In genomic region chr19:5945027-5945426, GRCm38 (mm10) we compare ENCODE assay signal across 9 mouse cellular contexts. TPM values are rescaled to one million over a fixed set of nuclear protein-coding genes. Genes with fewer than 3 reads are reported as not detected.
DNase-seq lines count a peak whose midpoint lies in the region; ATAC-seq and TF ChIP-seq lines count a peak whose summit lies in the region.
"Had no signal": no experiment of that assay in that cellular context is flagged by ENCODE, and none has a peak within 500 bp of the region (broad histone marks: within the 10 kb centered on the region; RNA-seq: fewer than 3 reads in every experiment).

No protein-coding gene starts in this region.

- no peaks in the 10 kb centered on the region for H3K4me1 ChIP-seq in midbrain, postnatal 0 days (ENCODE audit: insufficient read depth, low read length)
- H3K4me1 ChIP-seq in midbrain, embryonic 15.5 days: no peaks in the 10 kb centered on the region
- H3K4me1 ChIP-seq in heart, embryonic 11.5 days (ENCODE audit: control insufficient read depth, insufficient read depth, low read length): peaks cover 37% of the 10 kb centered on the region
- H3K4me1 ChIP-seq in liver, embryonic 11.5 days (replicated peaks; ENCODE audit: control insufficient read depth, insufficient read depth, low read length): peaks cover 13% of the 10 kb centered on the region
- H3K4me1 ChIP-seq in stomach, embryonic 15.5 days: peaks cover 22% of the 10 kb centered on the region

- 0 out of 2 replicates have a peak overlapping the region, but pooled peaks have one; percentile 8 for H3K9ac ChIP-seq in midbrain, postnatal 0 days (replicated peaks; ENCODE audit: low read length, poor library complexity, severe bottlenecking)
- H3K9ac ChIP-seq in midbrain, embryonic 15.5 days: no peak overlapping the region
- H3K9ac ChIP-seq in heart, embryonic 11.5 days (ENCODE audit: low read depth, low read length): no peak overlapping the region
- no peak overlapping the region for H3K9ac ChIP-seq in liver, embryonic 11.5 days (ENCODE audit: low read depth, low read length)
- no peak overlapping the region for H3K9ac ChIP-seq in stomach, embryonic 15.5 days

- no peak for ATAC-seq in midbrain, postnatal 0 days (ENCODE audit: low FRiP score)
- ATAC-seq in midbrain, embryonic 15.5 days (replicated peaks): no peak
- peak; percentile 63 for ATAC-seq in heart, embryonic 11.5 days (replicated peaks; ENCODE audit: insufficient number of reproducible peaks, low FRiP score, low TSS enrichment)
- ATAC-seq in liver, embryonic 11.5 days (replicated peaks; ENCODE audit: low FRiP score): 0 out of 2 replicates have a peak, but pooled peaks have one; percentile 33
- peak; percentile 34; the same call in 1 of the 2 replicates for ATAC-seq in stomach, embryonic 15.5 days (ENCODE audit: insufficient read depth, low FRiP score, low read depth)
- no peak for ATAC-seq in CD4-positive, CD25-positive, alpha-beta regulatory T cell, adult 4 months

- no peak for TF ChIP-seq CTCF in midbrain, postnatal 0 days (IDR thresholded peaks at IDR 0.05)

- peaks cover 6% of the 10 kb centered on the region for H3K36me3 ChIP-seq in midbrain, postnatal 0 days (ENCODE audit: insufficient read depth, low read length)
- no peaks in the 10 kb centered on the region for H3K36me3 ChIP-seq in midbrain, embryonic 15.5 days (replicated peaks)
- H3K36me3 ChIP-seq in heart, embryonic 11.5 days (ENCODE audit: control insufficient read depth, insufficient read depth, low read length): peaks cover 33% of the 10 kb centered on the region
- H3K36me3 ChIP-seq in liver, embryonic 11.5 days (ENCODE audit: control insufficient read depth, insufficient read depth, low read length): peaks cover 55% of the 10 kb centered on the region
- peaks cover 15% of the 10 kb centered on the region; the same call in 1 of the 2 replicates for H3K36me3 ChIP-seq in stomach, embryonic 15.5 days

- H3K9me3 ChIP-seq in midbrain, postnatal 0 days (ENCODE audit: low read length): no peaks in the 10 kb centered on the region
- H3K9me3 ChIP-seq in midbrain, embryonic 15.5 days: no peaks in the 10 kb centered on the region
- H3K9me3 ChIP-seq in heart, embryonic 11.5 days (replicated peaks; ENCODE audit: control insufficient read depth, low read length): no peaks in the 10 kb centered on the region
- no peaks in the 10 kb centered on the region for H3K9me3 ChIP-seq in liver, embryonic 11.5 days (ENCODE audit: control insufficient read depth, low read length)
- no peaks in the 10 kb centered on the region for H3K9me3 ChIP-seq in stomach, embryonic 15.5 days

- no peak for DNase-seq in midbrain, postnatal 0 days (ENCODE audit: low spot score)
- no peak for DNase-seq in liver, embryonic 11.5 days (ENCODE audit: low spot score)
- no peak for DNase-seq in frontal cortex, postnatal 25 days (ENCODE audit: low spot score in 2 of 2)

- WGBS in midbrain, postnatal 0 days: 82% methylated on average over 7 of the region's 7 CpGs
- WGBS in midbrain, embryonic 15.5 days: 88% methylated on average over 7 of the region's 7 CpGs
- WGBS in heart, embryonic 11.5 days (ENCODE audit: insufficient replicate concordance): 38% methylated on average over 7 of the region's 7 CpGs
- WGBS in liver, embryonic 11.5 days: 67% methylated on average over 7 of the region's 7 CpGs
- 49% methylated on average over 7 of the region's 7 CpGs for WGBS in stomach, embryonic 15.5 days

- H3K27ac ChIP-seq in midbrain, postnatal 0 days (ENCODE audit: low read depth, low read length): no peak overlapping the region
- no peak overlapping the region for H3K27ac ChIP-seq in midbrain, embryonic 15.5 days
- peak overlapping the region; percentile 69 for H3K27ac ChIP-seq in heart, embryonic 11.5 days (ENCODE audit: low read depth, low read length)
- no peak overlapping the region; the same call in 1 of the 2 replicates for H3K27ac ChIP-seq in liver, embryonic 11.5 days (ENCODE audit: low read depth, low read length)
- peak overlapping the region; percentile 67 for H3K27ac ChIP-seq in stomach, embryonic 15.5 days

- H3K4me3 ChIP-seq in midbrain, postnatal 0 days (ENCODE audit: low read depth, low read length): no peak overlapping the region
- no peak overlapping the region for H3K4me3 ChIP-seq in midbrain, embryonic 15.5 days
- no peak overlapping the region for H3K4me3 ChIP-seq in heart, embryonic 11.5 days (ENCODE audit: low read depth, low read length)
- no peak overlapping the region for H3K4me3 ChIP-seq in liver, embryonic 11.5 days (ENCODE audit: low read depth, low read length)
- no peak overlapping the region for H3K4me3 ChIP-seq in stomach, embryonic 15.5 days (replicated peaks)

- H3K4me2 ChIP-seq in midbrain, postnatal 0 days (ENCODE audit: low read depth, low read length, poor library complexity, severe bottlenecking): no peak overlapping the region
- H3K4me2 ChIP-seq in midbrain, embryonic 15.5 days: no peak overlapping the region
- H3K4me2 ChIP-seq in heart, embryonic 11.5 days: no peak overlapping the region
- no peak overlapping the region for H3K4me2 ChIP-seq in liver, embryonic 11.5 days
- peak overlapping the region; percentile 8; the same call in 1 of the 2 replicates for H3K4me2 ChIP-seq in stomach, embryonic 15.5 days

- H3K27me3 ChIP-seq in midbrain, postnatal 0 days (ENCODE audit: insufficient read depth, low read length): no peaks in the 10 kb centered on the region
- H3K27me3 ChIP-seq in midbrain, embryonic 15.5 days (replicated peaks): no peaks in the 10 kb centered on the region
- H3K27me3 ChIP-seq in heart, embryonic 11.5 days (ENCODE audit: control insufficient read depth, insufficient read depth, low read length): no peaks in the 10 kb centered on the region
- H3K27me3 ChIP-seq in liver, embryonic 11.5 days (replicated peaks; ENCODE audit: control insufficient read depth, insufficient read depth, low read length): no peaks in the 10 kb centered on the region
- no peaks in the 10 kb centered on the region for H3K27me3 ChIP-seq in stomach, embryonic 15.5 days (replicated peaks)

RNA-seq across cellular contexts. Expression of gene Pola2, which starts 19.0 kb away (rescaled TPM):
- 17.8 and 21.6 TPM in 2 replicates for total RNA-seq in midbrain, postnatal 0 days (2014; rRNA removed)
- polyA plus RNA-seq in midbrain, postnatal 0 days (2015; fragmentation: Nextera tagmentation; extraction: Ambion mirVana): 16.7 and 16.9 TPM in 2 replicates
- 25.3 and 25.4 TPM in 2 replicates for polyA plus RNA-seq in midbrain, embryonic 15.5 days (2015; fragmentation: Nextera tagmentation; extraction: Ambion mirVana)
- polyA plus RNA-seq in heart, embryonic 11.5 days (2014; fragmentation: Nextera tagmentation; extraction: Ambion mirVana): 58.9 and 59.2 TPM in 2 replicates
- polyA plus RNA-seq in liver, embryonic 11.5 days (2014; fragmentation: Nextera tagmentation; extraction: Ambion mirVana): 129 and 131 TPM in 2 replicates
- polyA plus RNA-seq in stomach, embryonic 15.5 days (2015; fragmentation: Nextera tagmentation; extraction: Ambion mirVana): 60.9 and 64.2 TPM in 2 replicates
- 10 to 100 TPM; 13.8 to 15.8 TPM for polyA plus RNA-seq in CD4-positive, CD25-positive, alpha-beta regulatory T cell, adult 4 months (2017; shearing (Covaris generic))

RNA-seq across cellular contexts. Expression of gene Cdc42ep2, which starts 20.4 kb away (rescaled TPM):
- 20.6 and 28.4 TPM in 2 replicates for total RNA-seq in midbrain, postnatal 0 days (2014; rRNA removed)
- 19.2 and 20.9 TPM in 2 replicates for polyA plus RNA-seq in midbrain, postnatal 0 days (2015; fragmentation: Nextera tagmentation; extraction: Ambion mirVana)
- 16.3 and 16.7 TPM in 2 replicates for polyA plus RNA-seq in midbrain, embryonic 15.5 days (2015; fragmentation: Nextera tagmentation; extraction: Ambion mirVana)
- polyA plus RNA-seq in heart, embryonic 11.5 days (2014; fragmentation: Nextera tagmentation; extraction: Ambion mirVana): 6.3 and 7.6 TPM in 2 replicates
- 5.1 TPM in 2 replicates for polyA plus RNA-seq in liver, embryonic 11.5 days (2014; fragmentation: Nextera tagmentation; extraction: Ambion mirVana)
- 9.6 and 11.0 TPM in 2 replicates for polyA plus RNA-seq in stomach, embryonic 15.5 days (2015; fragmentation: Nextera tagmentation; extraction: Ambion mirVana)
- polyA plus RNA-seq in CD4-positive, CD25-positive, alpha-beta regulatory T cell, adult 4 months (2017; shearing (Covaris generic)): under 1 TPM in 1 of 2 experiments, not detected in 1; 0.34 TPM

RNA-seq across cellular contexts. Expression of gene Dpf2, which starts 32.2 kb away (rescaled TPM):
- total RNA-seq in midbrain, postnatal 0 days (2014; rRNA removed): 52.9 and 84.7 TPM in 2 replicates
- polyA plus RNA-seq in midbrain, postnatal 0 days (2015; fragmentation: Nextera tagmentation; extraction: Ambion mirVana): 57.7 and 61.0 TPM in 2 replicates
- polyA plus RNA-seq in midbrain, embryonic 15.5 days (2015; fragmentation: Nextera tagmentation; extraction: Ambion mirVana): 122 and 130 TPM in 2 replicates
- 105 and 119 TPM in 2 replicates for polyA plus RNA-seq in heart, embryonic 11.5 days (2014; fragmentation: Nextera tagmentation; extraction: Ambion mirVana)
- polyA plus RNA-seq in liver, embryonic 11.5 days (2014; fragmentation: Nextera tagmentation; extraction: Ambion mirVana): 119 and 127 TPM in 2 replicates
- polyA plus RNA-seq in stomach, embryonic 15.5 days (2015; fragmentation: Nextera tagmentation; extraction: Ambion mirVana): 98.7 and 118 TPM in 2 replicates
- 100 to 1,000 TPM; 214 to 296 TPM for polyA plus RNA-seq in CD4-positive, CD25-positive, alpha-beta regulatory T cell, adult 4 months (2017; shearing (Covaris generic))

RNA-seq across cellular contexts. Expression of gene Slc22a20, which starts 40.9 kb away (rescaled TPM):
- total RNA-seq in midbrain, postnatal 0 days (2014; rRNA removed): not detected in 2 replicates
- not detected in 2 replicates for polyA plus RNA-seq in midbrain, postnatal 0 days (2015; fragmentation: Nextera tagmentation; extraction: Ambion mirVana)
- not detected in 2 replicates for polyA plus RNA-seq in midbrain, embryonic 15.5 days (2015; fragmentation: Nextera tagmentation; extraction: Ambion mirVana)
- polyA plus RNA-seq in heart, embryonic 11.5 days (2014; fragmentation: Nextera tagmentation; extraction: Ambion mirVana): not detected in 2 replicates
- polyA plus RNA-seq in liver, embryonic 11.5 days (2014; fragmentation: Nextera tagmentation; extraction: Ambion mirVana): not detected in 2 replicates
- not detected in 2 replicates for polyA plus RNA-seq in stomach, embryonic 15.5 days (2015; fragmentation: Nextera tagmentation; extraction: Ambion mirVana)
- not detected for polyA plus RNA-seq in CD4-positive, CD25-positive, alpha-beta regulatory T cell, adult 4 months (2017; shearing (Covaris generic))
- polyA plus RNA-seq: embryonic facial prominence, embryonic 11.5 days; neural tube, embryonic 14.5 days had no signal

RNA-seq across cellular contexts. Expression of gene Tigd3, which starts 51.1 kb away (rescaled TPM):
- 9.0 and 11.4 TPM in 2 replicates for total RNA-seq in midbrain, postnatal 0 days (2014; rRNA removed)
- 10.6 and 10.9 TPM in 2 replicates for polyA plus RNA-seq in midbrain, postnatal 0 days (2015; fragmentation: Nextera tagmentation; extraction: Ambion mirVana)
- 13.8 and 16.4 TPM in 2 replicates for polyA plus RNA-seq in midbrain, embryonic 15.5 days (2015; fragmentation: Nextera tagmentation; extraction: Ambion mirVana)
- 1.5 and 2.6 TPM in 2 replicates for polyA plus RNA-seq in heart, embryonic 11.5 days (2014; fragmentation: Nextera tagmentation; extraction: Ambion mirVana)
- 3.9 and 4.2 TPM in 2 replicates for polyA plus RNA-seq in liver, embryonic 11.5 days (2014; fragmentation: Nextera tagmentation; extraction: Ambion mirVana)
- 2.3 and 2.4 TPM in 2 replicates for polyA plus RNA-seq in stomach, embryonic 15.5 days (2015; fragmentation: Nextera tagmentation; extraction: Ambion mirVana)
- polyA plus RNA-seq in CD4-positive, CD25-positive, alpha-beta regulatory T cell, adult 4 months (2017; shearing (Covaris generic)): under 1 TPM; 0.51 to 0.84 TPM

Comparison
In these comparisons a context has a peak if more than half of its experiments do, and no peak if none do; other contexts are left out.
1. ATAC-seq: peak in heart, embryonic 11.5 days (single experiment), liver, embryonic 11.5 days (single experiment) and stomach, embryonic 15.5 days (single experiment); none in midbrain, postnatal 0 days (single experiment), midbrain, embryonic 15.5 days (single experiment) and CD4-positive, CD25-positive, alpha-beta regulatory T cell, adult 4 months (single experiment).
2. H3K27ac ChIP-seq: peak in heart, embryonic 11.5 days (single experiment) and stomach, embryonic 15.5 days (single experiment); none in midbrain, postnatal 0 days (single experiment), midbrain, embryonic 15.5 days (single experiment) and liver, embryonic 11.5 days (single experiment).